Mouse (Mus musculus) thymus, postnatal 10 days (tissue): ENCODE results near the gene Ripk3.

Experiments used
- DNase-seq, 2 experiments: peaks; one replicate each; pipeline ENCODE4 v3.0.0; 2021; ENCODE audit warnings: low spot score in 2 of 2

Ripk3 gene

GRCm38 (mm10) chr14:55795380-55796163 lies 6.9 kb upstream of the Ripk3 start:
- DNase-seq, result peak in 1 of 2 experiments; percentile 1

- peak in 1 of 2 experiments; percentile 1 for DNase-seq
Measured at GRCm38 (mm10) chr14:55793946-55794345, 5.3 kb upstream of the Ripk3 start.

- no peak for DNase-seq
Measured at GRCm38 (mm10) chr14:55793461-55793860, 4.8 kb upstream of the Ripk3 start.

GRCm38 (mm10) chr14:55787731-55788130 lies 934 bp downstream of the Ripk3 start:
- DNase-seq, result peak in 1 of 2 experiments; percentile 4

- DNase-seq, result peak in 1 of 2 experiments; percentile 36
Measured at GRCm38 (mm10) chr14:55785195-55785594, 3.5 kb downstream of the Ripk3 start.

- no peak for DNase-seq
Measured at GRCm38 (mm10) chr14:55783958-55784235, 4.8 kb downstream of the Ripk3 start, which contains the start of gene Adcy4. Gene Adcy4, minus strand, starts transcription at chr14:55784095.

GRCm38 (mm10) chr14:55783171-55783957 lies 5.3 kb downstream of the Ripk3 start:
- DNase-seq, result peak; percentile 2

- DNase-seq, result peak; percentile 1 to 2
Measured at GRCm38 (mm10) chr14:55782361-55782960, 6.2 kb downstream of the Ripk3 start.

GRCm38 (mm10) chr14:55781310-55781709 lies 7.4 kb downstream of the Ripk3 start:
- peak; percentile 17 to 66 for DNase-seq

GRCm38 (mm10) chr14:55780736-55781135 lies 7.9 kb downstream of the Ripk3 start:
- DNase-seq, result peak in 1 of 2 experiments; percentile 2

- DNase-seq, result no peak
Measured at GRCm38 (mm10) chr14:55779656-55780055, 9.0 kb downstream of the Ripk3 start.

- no peak for DNase-seq
Measured at GRCm38 (mm10) chr14:55778686-55779085, 10.0 kb downstream of the Ripk3 start.

GRCm38 (mm10) chr14:55777806-55778205 lies 10.9 kb downstream of the Ripk3 start:
- DNase-seq, result no peak

GRCm38 (mm10) chr14:55777176-55777575 lies 11.5 kb downstream of the Ripk3 start:
- no peak for DNase-seq

- DNase-seq, result no peak
Measured at GRCm38 (mm10) chr14:55776711-55777110, 12.0 kb downstream of the Ripk3 start.

GRCm38 (mm10) chr14:55769087-55769703 lies 19.5 kb downstream of the Ripk3 start:
- no peak for DNase-seq

- no peak for DNase-seq
Measured at GRCm38 (mm10) chr14:55768555-55768954, 20.1 kb downstream of the Ripk3 start.

GRCm38 (mm10) chr14:55767519-55768414 lies 20.9 kb downstream of the Ripk3 start:
- no peak for DNase-seq

- DNase-seq, result no peak
Measured at GRCm38 (mm10) chr14:55765696-55766095, 23.0 kb downstream of the Ripk3 start, which contains the start of gene Ltb4r1. Gene Ltb4r1, plus strand, starts transcription at chr14:55765962.

GRCm38 (mm10) chr14:55763166-55763565 lies 25.5 kb downstream of the Ripk3 start:
- DNase-seq, result no peak
